Mouse (Mus musculus) E14TG2a.4 (cell line): ENCODE measurements around the gene Pcyox1.

Source experiments
- CTCF ChIP-seq: conservative IDR thresholded peaks from 2 replicates; pipeline ENCODE4 v1.5.1; 2014; ENCODE audit warnings: low read length
- NANOG ChIP-seq: IDR thresholded peaks from 2 replicates; pipeline ENCODE4 v1.6.1; 2014; ENCODE audit warnings: borderline replicate concordance, low read length, mixed read lengths

GRCm38 (mm10) chr6:86385362-86386104, 11.4 kb downstream of the Pcyox1 start:
- TF ChIP-seq CTCF (no peak), NANOG (no peak)
